Mouse (Mus musculus) cerebellum, adult 2 months (tissue): ENCODE measurements around the gene Nuf2.

ENCODE experiments used
- CTCF ChIP-seq: fragments of 200-500 bp; IDR thresholded peaks from 2 replicates; pipeline ENCODE4 v1.5.1; 2011; ENCODE audit warnings: low read depth, mild to moderate bottlenecking, control low read depth, low read length, moderate library complexity, borderline replicate concordance; ENCODE audit not compliant: insufficient read depth
- POLR2A ChIP-seq: fragments of 200-500 bp; IDR thresholded peaks from 2 replicates; pipeline ENCODE4 v1.6.1; 2011; ENCODE audit warnings: low read length, control low read depth, borderline replicate concordance; ENCODE audit not compliant: insufficient read depth

DNA sequence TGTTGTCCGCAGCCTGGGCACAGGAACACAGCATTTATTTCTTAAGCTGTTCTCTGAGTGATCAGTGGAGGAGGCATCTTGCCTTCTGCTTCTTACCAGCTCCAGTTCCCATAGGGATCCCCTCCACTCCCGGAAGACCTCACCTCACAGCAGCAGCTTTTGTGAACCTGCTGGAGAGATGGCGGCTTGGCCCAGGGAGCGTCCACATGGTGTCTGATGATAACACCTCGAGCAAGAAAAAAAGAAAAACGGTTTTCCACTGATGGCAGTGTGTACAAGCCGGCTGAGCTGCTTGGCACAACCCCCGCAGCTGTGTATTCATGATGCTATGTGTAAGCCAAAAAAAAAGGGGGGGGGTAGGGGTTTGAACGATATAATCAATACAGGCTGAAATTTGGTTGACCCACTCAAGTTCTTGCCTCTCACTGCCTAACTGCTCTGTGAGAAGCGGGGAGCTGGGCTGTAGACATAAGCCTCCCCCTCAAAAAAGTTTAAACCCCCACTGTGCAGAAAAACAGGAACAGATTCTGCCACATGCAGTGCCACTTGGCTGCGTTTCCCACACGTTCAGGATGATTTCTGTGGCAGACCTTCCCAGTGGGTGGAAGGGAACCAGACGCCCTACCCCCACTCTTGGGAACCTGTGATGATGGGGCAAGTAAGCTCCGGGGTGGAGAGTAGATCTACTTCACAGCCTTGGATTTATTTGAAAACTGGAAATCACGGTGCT lies 68.7 kb downstream of the Nuf2 start:
- TF ChIP-seq CTCF (no peak), POLR2A (no peak)
